In the genomic region with DNA sequence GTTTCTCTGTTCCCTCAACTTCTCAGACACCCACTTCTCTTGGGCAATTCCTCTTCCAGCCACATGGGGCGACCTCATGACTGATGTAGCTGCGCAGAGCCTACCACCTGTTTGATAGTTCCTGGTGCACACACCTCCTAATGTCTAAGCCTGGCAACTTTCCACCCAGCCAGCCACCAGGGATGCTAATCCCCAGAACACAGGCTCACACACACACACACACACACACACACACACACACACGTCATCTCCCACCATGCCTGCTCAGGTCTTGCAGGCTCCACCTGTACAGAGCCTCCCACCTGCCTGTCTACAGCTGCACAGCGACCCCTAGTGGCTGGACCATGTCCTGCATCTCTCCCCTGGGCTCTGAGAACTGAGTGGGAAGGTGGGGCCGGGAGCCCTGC, we compare ENCODE assay signal across 9 mouse cellular contexts. TPM values are rescaled to one million over a fixed set of nuclear protein-coding genes. Genes with fewer than 3 reads are reported as not detected.
DNase-seq lines count a peak whose midpoint lies in the region; ATAC-seq and TF ChIP-seq lines count a peak whose summit lies in the region.
"Had no signal": no experiment of that assay in that cellular context is flagged by ENCODE, and none has a peak within 500 bp of the region (broad histone marks: within the 10 kb centered on the region; RNA-seq: fewer than 3 reads in every experiment).

No protein-coding gene starts in this region.

- H3K27ac ChIP-seq in hindbrain, embryonic 10.5 days, result no peak overlapping the region
- H3K27ac ChIP-seq: hindbrain, embryonic 15.5 days had no signal

- no peaks in the 10 kb centered on the region for H3K9me3 ChIP-seq in hindbrain, embryonic 10.5 days
- H3K9me3 ChIP-seq: hindbrain, embryonic 15.5 days had no signal

- peaks cover 22% of the 10 kb centered on the region for H3K4me1 ChIP-seq in hindbrain, embryonic 10.5 days (replicated peaks)
- H3K4me1 ChIP-seq: hindbrain, embryonic 15.5 days had no signal

- no peak for TF ChIP-seq POLR2A in brain, embryonic 14.5 days (IDR thresholded peaks at IDR 0.05; ENCODE audit: borderline replicate concordance, extremely low read depth, insufficient read depth, insufficient read length, poor library complexity, severe bottlenecking)

- WGBS in hindbrain, embryonic 10.5 days, result 48% methylated on average over 5 of the region's 5 CpGs

- H3K27me3 ChIP-seq in hindbrain, embryonic 10.5 days (ENCODE audit: insufficient read depth, poor library complexity, severe bottlenecking), result no peaks in the 10 kb centered on the region
- H3K27me3 ChIP-seq: hindbrain, embryonic 15.5 days had no signal

- peaks cover 78% of the 10 kb centered on the region for H3K36me3 ChIP-seq in hindbrain, embryonic 10.5 days

- peak; percentile 86 for ATAC-seq in erythroid progenitor cell, adult 5-6 weeks (replicated peaks; ENCODE audit: low FRiP score, poor library complexity, severe bottlenecking)

- no peak overlapping the region for H3K4me3 ChIP-seq in hindbrain, embryonic 10.5 days
- H3K4me3 ChIP-seq: hindbrain, embryonic 15.5 days had no signal

- peak; percentile 91 for DNase-seq in ES-CJ7 (ENCODE audit: low read depth, low spot score)
- peak; percentile 67 for DNase-seq in brain, embryonic 14.5 days (ENCODE audit: low read depth)
- peak; percentile 73 for DNase-seq in hindbrain, embryonic 10.5 days (ENCODE audit: low spot score)
- peak; percentile 41 to 58 for DNase-seq in left cerebral cortex, adult 18-20 months (ENCODE audit: low spot score in 2 of 2)
- DNase-seq in lung, postnatal 4 days, result peak; percentile 77 to 88
- DNase-seq in right cerebral cortex, adult 2 months (ENCODE audit: low spot score in 2 of 2), result peak; percentile 56 to 60
- DNase-seq in urinary bladder, adult 2 months (ENCODE audit: low spot score), result peak; percentile 75

- TF ChIP-seq CTCF in brain, embryonic 14.5 days (IDR thresholded peaks at IDR 0.05; ENCODE audit: borderline replicate concordance, extremely low read depth, insufficient read depth, insufficient read length), result peak; percentile 89

RNA-seq across cellular contexts. Expression of a gene that starts 2.3 kb away (rescaled TPM):
- polyA plus RNA-seq in brain, embryonic 14.5 days (2012; rRNA removed), result 0.06 and 0.07 TPM in 2 replicates
- not detected in 2 replicates for total RNA-seq in erythroid progenitor cell, adult 5-6 weeks (2015; ENCODE audit: low replicate concordance)
- total RNA-seq in erythroid progenitor cell, adult 5-6 weeks (2017; ENCODE audit: low replicate concordance), result not detected in 2 replicates
- 0.41 TPM in 1 of 2 replicates, not detected in the other for polyA plus RNA-seq in hindbrain, embryonic 10.5 days (2016; fragmentation: Nextera tagmentation; extraction: Ambion mirVana)
- under 1 TPM; 0.30 to 0.45 TPM for total RNA-seq in left cerebral cortex, adult 18-20 months (2021)
- polyA plus RNA-seq in urinary bladder, adult 2 months (2012; rRNA removed), result 4.5 and 5.1 TPM in 2 replicates

RNA-seq across cellular contexts. Expression of a gene that starts 13.7 kb away (rescaled TPM):
- polyA plus RNA-seq in brain, embryonic 14.5 days (2012; rRNA removed), result 350 and 361 TPM in 2 replicates
- 15.1 and 28.5 TPM in 2 replicates for total RNA-seq in erythroid progenitor cell, adult 5-6 weeks (2015; ENCODE audit: low replicate concordance)
- 7.0 and 8.3 TPM in 2 replicates for total RNA-seq in erythroid progenitor cell, adult 5-6 weeks (2017; ENCODE audit: low replicate concordance)
- 98.2 and 100 TPM in 2 replicates for polyA plus RNA-seq in hindbrain, embryonic 10.5 days (2016; fragmentation: Nextera tagmentation; extraction: Ambion mirVana)
- 100 to 1,000 TPM; 168 to 175 TPM for total RNA-seq in left cerebral cortex, adult 18-20 months (2021)
- 124 and 129 TPM in 2 replicates for polyA plus RNA-seq in urinary bladder, adult 2 months (2012; rRNA removed)

RNA-seq across cellular contexts. Expression of a gene that starts 13.9 kb away (rescaled TPM):
- polyA plus RNA-seq in brain, embryonic 14.5 days (2012; rRNA removed), result 1.1 and 2.3 TPM in 2 replicates
- 15.5 and 23.5 TPM in 2 replicates for total RNA-seq in erythroid progenitor cell, adult 5-6 weeks (2015; ENCODE audit: low replicate concordance)
- 1.8 TPM in 1 of 2 replicates, not detected in the other for total RNA-seq in erythroid progenitor cell, adult 5-6 weeks (2017; ENCODE audit: low replicate concordance)
- polyA plus RNA-seq in hindbrain, embryonic 10.5 days (2016; fragmentation: Nextera tagmentation; extraction: Ambion mirVana), result 0.58 and 1.0 TPM in 2 replicates
- total RNA-seq in left cerebral cortex, adult 18-20 months (2021), result 1 to 10 TPM; 2.7 to 3.4 TPM
- 43.0 and 45.6 TPM in 2 replicates for polyA plus RNA-seq in urinary bladder, adult 2 months (2012; rRNA removed)

RNA-seq across cellular contexts. Expression of a gene that starts 19.1 kb away (rescaled TPM):
- polyA plus RNA-seq in brain, embryonic 14.5 days (2012; rRNA removed), result 28.0 and 29.6 TPM in 2 replicates
- 3.8 and 5.0 TPM in 2 replicates for total RNA-seq in erythroid progenitor cell, adult 5-6 weeks (2015; ENCODE audit: low replicate concordance)
- total RNA-seq in erythroid progenitor cell, adult 5-6 weeks (2017; ENCODE audit: low replicate concordance), result 3.9 and 5.1 TPM in 2 replicates
- 16.2 and 20.7 TPM in 2 replicates for polyA plus RNA-seq in hindbrain, embryonic 10.5 days (2016; fragmentation: Nextera tagmentation; extraction: Ambion mirVana)
- total RNA-seq in left cerebral cortex, adult 18-20 months (2021), result 10 to 100 TPM; 46.2 to 48.4 TPM
- 27.9 and 32.0 TPM in 2 replicates for polyA plus RNA-seq in urinary bladder, adult 2 months (2012; rRNA removed)

RNA-seq across cellular contexts. Expression of a gene that starts 30.1 kb away (rescaled TPM):
- 0.04 TPM in 1 of 2 replicates, not detected in the other for polyA plus RNA-seq in brain, embryonic 14.5 days (2012; rRNA removed)
- not detected in 2 replicates for total RNA-seq in erythroid progenitor cell, adult 5-6 weeks (2015; ENCODE audit: low replicate concordance)
- not detected in 2 replicates for total RNA-seq in erythroid progenitor cell, adult 5-6 weeks (2017; ENCODE audit: low replicate concordance)
- 0.14 TPM in 1 of 2 replicates, not detected in the other for polyA plus RNA-seq in hindbrain, embryonic 10.5 days (2016; fragmentation: Nextera tagmentation; extraction: Ambion mirVana)
- total RNA-seq in left cerebral cortex, adult 18-20 months (2021), result not detected
- polyA plus RNA-seq in urinary bladder, adult 2 months (2012; rRNA removed), result 0.04 TPM in 1 of 2 replicates, not detected in the other
- polyA plus RNA-seq: hindbrain, embryonic 15.5 days had no signal

Comparison
In these comparisons a context has a peak if more than half of its experiments do, and no peak if none do; other contexts are left out.
1. RNA of a gene that starts 13.9 kb away (polyA plus RNA-seq): 43.0 to 45.6 TPM in urinary bladder, adult 2 months; 1.1 to 2.3 TPM in brain, embryonic 14.5 days and 0.58 to 1.0 TPM in hindbrain, embryonic 10.5 days; every median in the first group is over 10 times any median in the second.
2. Peak in every context shown above with its lines, with median percentiles within 50 percentile points of each other: DNase-seq.